Comparison of ENCODE assay signal across 27 mouse cellular contexts in the genomic region with DNA sequence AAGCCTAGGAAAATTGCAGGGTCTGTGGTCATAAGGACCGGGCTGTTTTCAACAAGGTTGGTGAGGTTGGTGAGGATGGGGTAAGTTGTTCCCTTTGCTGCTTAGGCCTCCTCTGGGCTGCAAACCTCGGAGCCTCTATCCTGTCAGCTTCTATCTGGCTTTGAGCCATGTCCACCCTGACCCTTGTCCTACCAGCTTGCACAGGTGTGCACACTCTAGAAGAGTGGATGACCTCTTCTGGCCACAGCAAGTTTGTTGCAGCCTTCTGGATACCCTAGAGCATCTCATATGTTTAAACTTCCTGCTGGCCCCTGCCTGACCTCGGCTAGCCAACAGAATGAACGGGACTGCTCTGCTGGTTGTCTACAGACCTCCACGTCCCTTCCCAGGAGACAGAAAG. TPM values are rescaled to one million over a fixed set of nuclear protein-coding genes. Genes with fewer than 3 reads are reported as not detected.
DNase-seq lines count a peak whose midpoint lies in the region; ATAC-seq and TF ChIP-seq lines count a peak whose summit lies in the region.
"Had no signal": no experiment of that assay in that cellular context is flagged by ENCODE, and none has a peak within 500 bp of the region (broad histone marks: within the 10 kb centered on the region; RNA-seq: fewer than 3 reads in every experiment).

No protein-coding gene starts in this region.

- no peaks in the 10 kb centered on the region for H3K27me3 ChIP-seq in liver, embryonic 14.5 days (ENCODE audit: control insufficient read depth, insufficient read depth, low read length)
- H3K27me3 ChIP-seq: embryonic facial prominence, embryonic 13.5 days; forebrain, embryonic 15.5 days; heart, embryonic 15.5 days; lung, embryonic 15.5 days; midbrain, embryonic 12.5 days; neural tube, embryonic 12.5 days had no signal

- no peak for TF ChIP-seq EP300 in liver, embryonic 14.5 days (IDR thresholded peaks at IDR 0.05; ENCODE audit: low read depth)

- peak; percentile 64 for ATAC-seq in liver, embryonic 14.5 days (ENCODE audit: insufficient read depth)
- ATAC-seq: forebrain, embryonic 15.5 days; hindbrain, embryonic 16.5 days had no signal

- no peaks in the 10 kb centered on the region for H3K36me3 ChIP-seq in liver, embryonic 14.5 days (replicated peaks; ENCODE audit: control insufficient read depth, insufficient read depth, low read depth)
- H3K36me3 ChIP-seq: embryonic facial prominence, embryonic 13.5 days; forebrain, embryonic 10.5 days; forebrain, embryonic 15.5 days; G1E; heart, embryonic 15.5 days; lung, embryonic 15.5 days; midbrain, embryonic 12.5 days; neural tube, embryonic 12.5 days had no signal

- no peak for TF ChIP-seq CTCF in liver, embryonic 14.5 days (IDR thresholded peaks at IDR 0.05; ENCODE audit: low read depth)

- no peak overlapping the region for H3K27ac ChIP-seq in liver, embryonic 14.5 days
- H3K27ac ChIP-seq: embryonic facial prominence, embryonic 13.5 days; forebrain, embryonic 10.5 days; forebrain, embryonic 15.5 days; heart, embryonic 15.5 days; kidney, postnatal 0 days; lung, embryonic 15.5 days; midbrain, embryonic 12.5 days; neural tube, embryonic 12.5 days had no signal

- peak; percentile 17 for DNase-seq in kidney, adult 18-20 months
- DNase-seq in kidney, postnatal 4 days, result no peak
- DNase-seq in kidney, postnatal 36 days, result peak; percentile 20 to 56
- no peak for DNase-seq in kidney, adult 8-10 months
- DNase-seq in liver, embryonic 14.5 days (ENCODE audit: low read depth in 3 of 3, low spot score in 3 of 3), result no peak
- DNase-seq in thymus, postnatal 10 days (ENCODE audit: low spot score in 2 of 2), result no peak
- DNase-seq in cerebellum, adult 9-10 months, result no peak
- DNase-seq: adrenal gland, adult 8-10 months; cerebellum, adult 2 months; cerebellum, postnatal 25 days; layer of hippocampus, postnatal 36 days; left cerebral cortex, postnatal 4 days; right cerebral cortex, adult 18-20 months; right cerebral cortex, postnatal 4 days; thymus, adult 2 months; thymus, postnatal 4 days had no signal

- no peaks in the 10 kb centered on the region for H3K9me3 ChIP-seq in liver, embryonic 14.5 days (ENCODE audit: control insufficient read depth, low read length)
- H3K9me3 ChIP-seq: embryonic facial prominence, embryonic 13.5 days; forebrain, embryonic 10.5 days; forebrain, embryonic 15.5 days; G1E; heart, embryonic 15.5 days; lung, embryonic 15.5 days; midbrain, embryonic 12.5 days; neural tube, embryonic 12.5 days had no signal

- no peak overlapping the region for H3K4me3 ChIP-seq in liver, embryonic 14.5 days (ENCODE audit: insufficient read depth in 1 of 2, low read depth in 2 of 2, low read length in 2 of 2)
- H3K4me3 ChIP-seq: embryonic facial prominence, embryonic 13.5 days; forebrain, embryonic 10.5 days; forebrain, embryonic 15.5 days; heart, embryonic 15.5 days; lung, embryonic 15.5 days; midbrain, embryonic 12.5 days; myocyte; neural tube, embryonic 12.5 days had no signal

- peaks cover 0 to 9% of the 10 kb centered on the region in 2 experiments; a peak in 2 of 4 replicates for H3K4me1 ChIP-seq in liver, embryonic 14.5 days (replicated peaks; ENCODE audit: control insufficient read depth in 2 of 2, insufficient read depth in 2 of 2, low read length in 1 of 2)
- H3K4me1 ChIP-seq: forebrain, embryonic 15.5 days; heart, embryonic 15.5 days; lung, embryonic 15.5 days; neural tube, embryonic 12.5 days had no signal

- no peak overlapping the region for H3K4me2 ChIP-seq in liver, embryonic 14.5 days (ENCODE audit: low read depth)
- H3K4me2 ChIP-seq: embryonic facial prominence, embryonic 13.5 days; forebrain, embryonic 15.5 days; heart, embryonic 15.5 days; lung, embryonic 15.5 days; midbrain, embryonic 12.5 days; neural tube, embryonic 12.5 days had no signal

- no peak overlapping the region for H3K9ac ChIP-seq in liver, embryonic 14.5 days (replicated peaks)
- H3K9ac ChIP-seq: embryonic facial prominence, embryonic 13.5 days; forebrain, embryonic 15.5 days; heart, embryonic 15.5 days; lung, embryonic 15.5 days; midbrain, embryonic 12.5 days; neural tube, embryonic 12.5 days had no signal

- 49% methylated on average over 5 of the region's 5 CpGs for WGBS in liver, embryonic 14.5 days (ENCODE audit: insufficient replicate concordance)

RNA-seq across cellular contexts. Expression of a gene that starts 35.5 kb away (rescaled TPM):
- polyA plus RNA-seq in liver, embryonic 14.5 days (2012; rRNA removed), result 53.8 and 71.3 TPM in 2 replicates
- 118 and 134 TPM in 2 replicates for polyA plus RNA-seq in liver, embryonic 14.5 days (2014; fragmentation: Nextera tagmentation; extraction: Ambion mirVana)

Comparison
In these comparisons a context has a peak if more than half of its experiments do, and no peak if none do; other contexts are left out.
1. DNase-seq: peak in kidney, adult 18-20 months (single experiment) and kidney, postnatal 36 days (2 of 2); none in kidney, postnatal 4 days (0 of 2), kidney, adult 8-10 months (0 of 2), liver, embryonic 14.5 days (0 of 3), thymus, postnatal 10 days (0 of 2) and cerebellum, adult 9-10 months (single experiment).